Mouse (Mus musculus): ENCODE measurements at regions not wholly inside any gene's neighbourhood (a gene's known extent, or its start where the extent isn't known, plus 50 kb on each side); places are given as distances from the start of the nearest gene placed in this dataset.
"Not testable (repeated sequence)": the region's sequence is repeated elsewhere in the genome, so short reads cannot be mapped to it uniquely, and the experiment has no call there.

- Histone ChIP-seq H3K27me3 (ENCODE audit: control insufficient read depth, insufficient read depth, low read length) (no peaks in the 10 kb centered on the region), H3K4me2 (ENCODE audit: low read depth, severe bottlenecking) (no peak overlapping the region), H3K36me3 (ENCODE audit: control insufficient read depth, insufficient read depth, low read length) (no peaks in the 10 kb centered on the region), H3K4me1 (ENCODE audit: control insufficient read depth, insufficient read depth, low read length) (no peaks in the 10 kb centered on the region), H3K4me3 (ENCODE audit: low read depth, low read length) (no peak overlapping the region), H3K9me3 (ENCODE audit: control insufficient read depth, low read length) (no peaks in the 10 kb centered on the region), H3K9ac (ENCODE audit: low read length) (no peak overlapping the region), H3K27ac (replicated peaks; ENCODE audit: low read depth, low read length) (no peak overlapping the region)
- DNase-seq (ENCODE audit: low spot score) (no peak), ATAC-seq (ENCODE audit: insufficient number of reproducible peaks, low FRiP score, low TSS enrichment, low read depth) (no peak)
- WGBS, result 86% methylated on average over 5 of the region's 5 CpGs
Observed at GRCm38 (mm10) chr9:12784241-12785010, 461.2 kb downstream of the Jrkl start.

DNA sequence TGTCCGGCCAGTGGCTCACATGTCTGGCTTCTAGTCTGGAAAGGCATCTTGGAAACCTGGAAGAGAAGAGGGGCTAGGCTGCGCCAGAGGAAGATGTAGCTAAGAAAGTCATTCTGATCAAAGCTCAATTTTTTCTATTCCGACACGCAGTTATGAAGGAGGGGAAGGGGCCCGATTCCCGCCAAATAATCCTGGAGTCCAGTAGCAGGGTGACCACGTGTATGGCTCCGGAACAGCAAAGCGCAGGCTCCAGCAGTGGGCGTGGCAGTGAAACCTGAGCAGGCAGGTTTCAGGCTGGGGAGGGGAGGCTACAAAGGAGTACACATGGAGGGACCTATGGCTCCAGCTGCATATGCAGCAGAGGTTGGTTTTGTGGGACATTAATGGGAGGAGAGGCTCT, 491.8 kb downstream of the Jrkl start:
- H3K27me3 ChIP-seq (ENCODE audit: control insufficient read depth, insufficient read depth, low read length); H3K36me3 ChIP-seq (ENCODE audit: control insufficient read depth, insufficient read depth, low read length): not testable (repeated sequence)
- 70% methylated on average over 10 of the region's 10 CpGs for WGBS

More for the DNA sequence above, 491.8 kb downstream of the Jrkl start:
- H3K27ac ChIP-seq (replicated peaks; ENCODE audit: low read depth, low read length); H3K9me3 ChIP-seq (ENCODE audit: control insufficient read depth, low read length); H3K9ac ChIP-seq (ENCODE audit: low read length); H3K4me1 ChIP-seq (ENCODE audit: control insufficient read depth, insufficient read depth, low read length); H3K4me2 ChIP-seq (ENCODE audit: low read depth, severe bottlenecking); DNase-seq (ENCODE audit: low spot score); H3K4me3 ChIP-seq (ENCODE audit: low read depth, low read length): not testable (repeated sequence)
- peak; percentile 54; the same call in 1 of the 2 replicates for ATAC-seq (ENCODE audit: insufficient number of reproducible peaks, low FRiP score, low TSS enrichment, low read depth)

Data from limb, embryonic 11.5 days (tissue).